Mouse (Mus musculus) intestine, embryonic 14.5 days (tissue): ENCODE measurements at regions not wholly inside any gene's neighbourhood (a gene's known extent, or its start where the extent isn't known, plus 50 kb on each side); places are given as distances from the start of the nearest gene placed in this dataset.

Experiments
- ATAC-seq: fragments of 200-750 bp; cut with Nextera tagmentation; replicated peaks from 2 replicates; pipeline ENCODE4 v1.8.0; 2017; ENCODE audit warnings: low read depth, moderate number of reproducible peaks, moderate TSS enrichment, moderate library complexity; ENCODE audit not compliant: low FRiP score, low TSS enrichment
- DNase-seq: peaks from one replicate; pipeline ENCODE4 v3.0.0-alpha.2; 2018; ENCODE audit warnings: low spot score
- H3K27ac ChIP-seq: fragments of 300-500 bp; sonication (generic); 2 replicates; pipeline ENCODE4 v1.5.1; 2014; ENCODE audit warnings: low read depth, mild to moderate bottlenecking, control low read depth
- H3K27me3 ChIP-seq: fragments of 300-500 bp; sonication (generic); replicated peaks from 2 replicates; pipeline ENCODE4 v1.6.1; 2014; ENCODE audit warnings: low read length, control low read depth; ENCODE audit not compliant: control insufficient read depth, insufficient read depth
- H3K36me3 ChIP-seq: fragments of 300-500 bp; sonication (generic); 2 replicates; pipeline ENCODE4 v1.6.1; 2014; ENCODE audit warnings: low read length, control low read depth; ENCODE audit not compliant: control insufficient read depth, insufficient read depth
- H3K4me1 ChIP-seq: fragments of 300-500 bp; sonication (generic); replicated peaks from 2 replicates; pipeline ENCODE4 v1.6.1; 2014; ENCODE audit warnings: low read length, control low read depth, mixed read lengths; ENCODE audit not compliant: control insufficient read depth, insufficient read depth
- H3K4me2 ChIP-seq: fragments of 300-500 bp; sonication (generic); 2 replicates; pipeline ENCODE4 v1.6.1; 2014; ENCODE audit warnings: low read length
- H3K4me3 ChIP-seq: fragments of 300-500 bp; sonication (generic); 2 replicates; pipeline ENCODE4 v1.5.1; 2014; ENCODE audit warnings: low read depth, low read length, control low read depth, mixed read lengths
- H3K9ac ChIP-seq: fragments of 300-500 bp; sonication (generic); 2 replicates; pipeline ENCODE4 v1.6.1; 2014; ENCODE audit warnings: mild to moderate bottlenecking, low read length
- H3K9me3 ChIP-seq: fragments of 300-500 bp; sonication (generic); 2 replicates; pipeline ENCODE4 v1.6.1; 2016; ENCODE audit warnings: low read length, control low read depth; ENCODE audit not compliant: control insufficient read depth
- WGBS: fragments of 180-500 bp; shearing (Covaris S2); extraction: QIAGEN DNeasy Blood & Tissue Kit; methylation state at CpG from one replicate; pipeline ENCODE4 v1.1.7; 2014; 5-methylcytosine and 5-hydroxymethylcytosine counted together

DNA sequence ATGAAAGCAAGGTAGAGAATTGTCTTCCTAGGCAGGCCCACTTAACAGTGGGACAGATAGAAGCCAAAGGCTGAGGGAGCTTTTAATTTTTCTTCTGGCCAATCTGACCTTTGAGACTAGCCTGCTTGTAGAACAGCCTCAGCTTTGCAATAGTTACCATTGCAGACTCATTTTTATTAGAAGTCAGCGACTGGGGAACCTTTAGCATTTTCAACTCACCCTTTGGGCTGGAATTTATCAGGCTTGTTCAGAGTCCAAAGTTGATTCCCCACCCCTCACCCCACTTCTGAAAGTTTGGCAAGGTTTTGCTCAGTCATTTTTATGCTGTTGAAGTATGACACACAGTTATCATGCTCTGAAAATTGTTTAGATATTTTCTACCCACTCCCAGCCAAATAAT is 145.9 kb downstream of the Fam84a start:
- H3K9me3 ChIP-seq, result no peaks in the 10 kb centered on the region
- DNase-seq (no peak), ATAC-seq (no peak)
- no peaks in the 10 kb centered on the region for H3K27me3 ChIP-seq
- WGBS, result 67% methylated on average over 1 of the region's 1 CpGs
- no peak overlapping the region for H3K4me3 ChIP-seq
- no peak overlapping the region for H3K27ac ChIP-seq
- no peaks in the 10 kb centered on the region for H3K36me3 ChIP-seq
- no peak overlapping the region for H3K4me2 ChIP-seq
- no peak overlapping the region for H3K9ac ChIP-seq
- no peaks in the 10 kb centered on the region for H3K4me1 ChIP-seq

DNA sequence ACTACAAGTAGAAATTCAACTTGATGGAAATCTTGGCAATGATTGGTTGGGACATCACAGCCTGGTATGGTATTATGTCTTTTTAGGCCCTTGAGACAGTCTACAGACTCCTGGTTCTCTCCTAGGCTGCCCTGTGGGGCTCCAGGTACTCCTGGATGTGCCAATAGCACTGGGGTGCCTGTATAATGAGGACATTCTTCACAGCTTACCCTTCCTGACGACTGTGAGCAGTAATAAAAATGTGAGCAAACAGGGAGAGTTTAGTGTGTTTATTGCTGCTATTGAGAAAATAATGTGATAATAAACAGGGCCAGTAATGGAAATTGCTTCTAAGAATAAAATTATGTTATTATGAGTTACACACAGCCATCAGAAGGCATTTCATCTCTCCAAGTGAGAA is 150.2 kb downstream of the Fam84a start:
- ATAC-seq, result no peak
- 35% methylated on average over 1 of the region's 1 CpGs for WGBS
- Histone ChIP-seq H3K4me3 (no peak overlapping the region), H3K36me3 (no peaks in the 10 kb centered on the region), H3K27ac (no peak overlapping the region), H3K4me2 (no peak overlapping the region), H3K27me3 (no peaks in the 10 kb centered on the region), H3K9me3 (no peaks in the 10 kb centered on the region), H3K9ac (no peak overlapping the region), H3K4me1 (no peaks in the 10 kb centered on the region)
- no peak for DNase-seq

DNA sequence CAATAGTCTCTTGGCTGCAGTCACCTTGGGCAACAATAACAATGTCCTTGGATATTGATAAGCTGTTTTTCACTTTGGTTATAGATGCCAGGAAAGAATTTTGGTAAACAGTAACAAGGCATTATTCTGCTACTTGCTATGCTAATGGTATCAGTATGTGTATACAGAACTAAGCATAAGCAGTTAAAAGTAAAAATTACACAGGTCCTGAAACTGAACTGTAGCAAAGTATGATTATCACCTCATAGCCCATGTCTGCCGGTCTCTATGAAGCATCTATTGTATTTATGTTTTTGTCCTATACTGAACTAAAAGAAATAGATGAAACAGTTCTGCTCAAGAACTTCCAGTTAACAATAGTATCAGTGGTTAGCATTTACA is 167.5 kb downstream of the Fam84a start:
- 91% methylated on average over 1 of the region's 1 CpGs for WGBS
- no peaks in the 10 kb centered on the region for H3K9me3 ChIP-seq
- no peak overlapping the region for H3K4me3 ChIP-seq
- DNase-seq (no peak), ATAC-seq (no peak)
- H3K9ac ChIP-seq, result no peak overlapping the region
- H3K4me2 ChIP-seq, result no peak overlapping the region
- no peaks in the 10 kb centered on the region for H3K4me1 ChIP-seq
- H3K27ac ChIP-seq, result no peak overlapping the region
- no peaks in the 10 kb centered on the region for H3K36me3 ChIP-seq
- H3K27me3 ChIP-seq, result no peaks in the 10 kb centered on the region

DNA sequence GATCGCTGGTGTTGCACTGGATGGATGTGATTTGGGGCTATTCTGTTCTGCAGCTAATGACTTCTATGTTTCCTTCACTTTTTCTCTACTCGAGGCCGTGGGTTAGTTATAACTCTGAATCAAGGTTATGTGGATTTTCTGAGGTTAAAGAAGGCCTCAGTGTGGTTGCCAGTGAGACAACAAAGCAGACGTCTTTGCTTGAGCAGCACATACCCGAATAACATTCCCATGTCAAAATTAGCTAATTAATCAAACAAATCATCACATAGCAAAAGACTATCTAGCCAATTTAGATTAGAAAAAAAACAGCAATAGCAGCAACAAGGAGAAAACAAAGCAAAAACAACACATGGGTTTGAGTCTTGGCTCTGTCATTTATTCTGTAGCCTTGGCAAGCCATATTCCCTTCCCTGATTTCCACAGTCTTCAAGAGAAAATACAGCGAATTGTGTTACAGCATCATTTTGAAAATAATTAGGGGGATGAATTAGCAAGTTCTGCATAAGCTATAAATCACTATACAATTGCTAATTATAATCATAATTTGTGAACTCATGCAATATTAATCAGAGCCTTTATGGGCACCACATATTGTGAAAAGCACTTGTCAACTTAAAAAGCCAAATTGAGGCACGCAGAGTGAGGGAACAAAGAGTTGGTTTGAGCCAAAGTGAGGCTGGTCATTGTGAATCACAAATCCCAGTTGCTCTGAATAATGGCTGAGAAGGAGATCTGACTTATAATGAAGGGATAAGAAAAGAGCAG is 168.0 kb downstream of the Fam84a start:
- H3K4me1 ChIP-seq, result no peaks in the 10 kb centered on the region
- DNase-seq, result no peak
- no peaks in the 10 kb centered on the region for H3K9me3 ChIP-seq
- no peak overlapping the region for H3K4me3 ChIP-seq
- no peak overlapping the region for H3K9ac ChIP-seq
- WGBS, result 77% methylated on average over 7 of the region's 7 CpGs
- H3K4me2 ChIP-seq, result no peak overlapping the region
- H3K36me3 ChIP-seq, result no peaks in the 10 kb centered on the region
- H3K27ac ChIP-seq, result no peak overlapping the region
- H3K27me3 ChIP-seq, result no peaks in the 10 kb centered on the region
- ATAC-seq, result no peak

DNA sequence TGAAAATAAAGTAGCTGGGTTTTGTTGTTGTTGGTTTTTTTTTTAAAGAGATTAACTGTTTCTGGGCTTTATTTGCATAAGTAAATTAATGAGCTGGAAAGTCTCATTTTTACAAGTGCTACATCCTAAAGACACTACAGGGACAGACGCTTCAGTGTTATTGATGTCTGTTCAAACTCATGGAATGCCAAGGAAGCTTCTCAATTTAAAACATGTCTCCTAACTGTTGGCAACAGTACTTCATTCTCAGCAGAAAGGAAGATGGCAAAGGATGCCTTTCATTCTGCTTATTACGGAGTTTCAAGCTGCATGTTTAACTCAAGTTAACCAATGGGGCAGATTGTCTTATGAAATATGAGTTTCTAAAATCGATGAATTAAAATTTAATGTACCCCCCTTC is 187.3 kb downstream of the Fam84a start:
- Histone ChIP-seq H3K4me1 (no peaks in the 10 kb centered on the region), H3K36me3 (no peaks in the 10 kb centered on the region), H3K27me3 (no peaks in the 10 kb centered on the region), H3K4me2 (no peak overlapping the region), H3K9me3 (no peaks in the 10 kb centered on the region), H3K9ac (no peak overlapping the region), H3K4me3 (no peak overlapping the region), H3K27ac (no peak overlapping the region)
- 87% methylated on average over 3 of the region's 3 CpGs for WGBS
- ATAC-seq (no peak), DNase-seq (no peak)

DNA sequence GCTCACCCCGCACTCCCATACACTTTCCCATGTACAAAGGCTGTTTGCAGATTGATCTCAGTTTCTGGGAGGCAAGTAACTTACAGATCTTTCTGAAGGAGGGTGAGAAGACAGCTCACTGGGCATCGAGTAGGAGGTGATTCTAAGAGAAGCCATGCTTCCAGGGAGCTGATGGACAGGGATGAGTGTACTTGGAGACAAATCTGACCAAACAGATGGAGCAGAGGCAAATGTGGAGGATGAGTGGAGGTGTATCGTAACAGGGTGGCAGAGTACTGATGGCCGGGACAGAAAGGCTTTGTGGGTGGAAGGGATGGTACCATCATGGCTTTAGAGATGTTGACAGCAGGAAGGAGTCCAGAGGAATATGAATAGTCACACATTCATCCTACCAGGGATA is 212.4 kb downstream of the Fam84a start:
- H3K4me1 ChIP-seq, result no peaks in the 10 kb centered on the region
- no peak overlapping the region for H3K27ac ChIP-seq
- H3K9me3 ChIP-seq, result no peaks in the 10 kb centered on the region
- H3K9ac ChIP-seq, result no peak overlapping the region
- no peak overlapping the region for H3K4me3 ChIP-seq
- H3K36me3 ChIP-seq, result no peaks in the 10 kb centered on the region
- WGBS, result 92% methylated on average over 4 of the region's 4 CpGs
- DNase-seq, result no peak
- no peak overlapping the region for H3K4me2 ChIP-seq
- H3K27me3 ChIP-seq, result no peaks in the 10 kb centered on the region
- ATAC-seq, result no peak

DNA sequence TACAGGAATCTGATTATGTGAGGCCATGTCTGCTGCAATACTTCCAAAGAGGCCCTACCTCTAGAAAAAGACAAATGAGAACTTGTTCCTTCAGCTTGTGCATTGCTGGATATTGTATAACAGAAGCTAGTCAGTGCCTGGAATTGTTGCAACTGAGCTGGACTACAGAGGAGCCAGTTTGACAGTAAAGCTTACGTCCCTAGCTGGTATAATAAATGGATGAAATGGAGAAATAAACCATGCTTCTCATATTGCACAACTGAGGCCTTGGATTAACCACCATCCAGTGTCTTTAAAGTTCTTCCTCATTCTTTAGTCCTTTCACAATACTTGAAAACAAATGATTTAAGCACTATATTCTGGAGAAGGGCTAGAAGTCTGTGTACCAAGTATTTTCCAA is 230.8 kb downstream of the Fam84a start:
- WGBS, result 42% methylated on average over 1 of the region's 1 CpGs
- Histone ChIP-seq H3K36me3 (no peaks in the 10 kb centered on the region), H3K27me3 (no peaks in the 10 kb centered on the region), H3K4me1 (no peaks in the 10 kb centered on the region), H3K27ac (no peak overlapping the region), H3K4me3 (no peak overlapping the region), H3K9me3 (no peaks in the 10 kb centered on the region), H3K9ac (no peak overlapping the region), H3K4me2 (no peak overlapping the region)
- DNase-seq (no peak), ATAC-seq (no peak)

DNA sequence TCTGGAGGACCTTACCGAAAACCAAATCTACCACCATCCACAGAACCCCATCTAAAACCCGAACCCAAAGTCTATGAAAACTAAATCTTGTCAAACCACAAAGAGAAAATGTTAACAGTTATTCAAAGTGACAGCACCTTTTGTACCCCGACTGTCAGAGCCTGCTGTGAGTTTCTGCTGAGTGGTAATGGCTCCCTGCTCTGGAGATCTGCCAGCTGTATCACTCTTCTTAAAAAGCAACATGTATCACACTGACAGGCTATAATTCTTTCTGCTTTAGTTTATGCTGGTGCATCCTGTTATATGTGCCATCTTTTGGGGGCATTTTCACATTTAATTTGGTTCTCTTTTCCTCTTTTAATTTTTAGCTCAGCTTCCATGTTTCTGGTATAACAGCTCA is 268.5 kb downstream of the Fam84a start:
- H3K27ac ChIP-seq, result no peak overlapping the region
- no peaks in the 10 kb centered on the region for H3K4me1 ChIP-seq
- no peak overlapping the region for H3K4me3 ChIP-seq
- ATAC-seq (no peak), DNase-seq (no peak)
- H3K9ac ChIP-seq, result no peak overlapping the region
- no peaks in the 10 kb centered on the region for H3K9me3 ChIP-seq
- H3K27me3 ChIP-seq, result no peaks in the 10 kb centered on the region
- no peaks in the 10 kb centered on the region for H3K36me3 ChIP-seq
- WGBS, result 70% methylated on average over 3 of the region's 3 CpGs
- no peak overlapping the region for H3K4me2 ChIP-seq

DNA sequence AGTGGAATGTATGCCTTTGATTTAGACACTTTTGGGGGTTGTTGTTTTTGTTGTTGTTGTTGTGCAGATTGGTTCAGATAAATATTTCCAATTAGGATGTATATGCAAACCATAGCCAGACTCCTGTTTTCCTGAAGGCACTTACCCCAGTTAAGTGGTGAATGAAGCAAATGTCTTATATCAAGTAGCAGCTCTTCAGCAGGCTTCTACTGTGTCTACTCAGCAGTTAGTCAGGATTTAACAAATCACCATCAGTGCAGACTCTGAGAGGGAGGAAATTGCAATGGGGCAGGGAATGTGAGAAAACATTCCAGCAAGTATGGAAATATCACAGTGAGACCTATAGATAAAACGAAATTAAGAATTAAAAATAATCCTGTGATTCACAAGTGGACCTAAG is 282.7 kb downstream of the Fam84a start:
- DNase-seq, result no peak
- Histone ChIP-seq H3K4me1 (no peaks in the 10 kb centered on the region), H3K9me3 (no peaks in the 10 kb centered on the region), H3K27ac (no peak overlapping the region), H3K4me2 (no peak overlapping the region), H3K4me3 (no peak overlapping the region), H3K36me3 (no peaks in the 10 kb centered on the region), H3K27me3 (no peaks in the 10 kb centered on the region), H3K9ac (no peak overlapping the region)
- no peak for ATAC-seq
- 63% methylated on average over 1 of the region's 1 CpGs for WGBS
